Mouse (Mus musculus): ENCODE measurements around the gene Clrn3.
"Not testable (repeated sequence)": the region's sequence is repeated elsewhere in the genome, so short reads cannot be mapped to it uniquely, and the experiment has no call there.

Clrn3 gene

GRCm38 (mm10) chr7:135528515-135528914, at the start of gene Clrn3:
Clrn3 (minus strand) TSS chr7:135528654.
- DNase-seq, result no peak

GRCm38 (mm10) chr7:135576329-135576728, 47.9 kb upstream of the Clrn3 start:
- DNase-seq, result no peak

GRCm38 (mm10) chr7:135575319-135576069, 47.0 kb upstream of the Clrn3 start:
- DNase-seq, result not testable (repeated sequence)

GRCm38 (mm10) chr7:135571951-135572559, 43.6 kb upstream of the Clrn3 start:
- no peak for DNase-seq

GRCm38 (mm10) chr7:135571392-135571791, 42.9 kb upstream of the Clrn3 start:
- no peak for DNase-seq

GRCm38 (mm10) chr7:135568550-135568949, 40.1 kb upstream of the Clrn3 start:
- no peak for DNase-seq

- no peak for DNase-seq
Measured at GRCm38 (mm10) chr7:135567582-135567981, 39.1 kb upstream of the Clrn3 start.

- DNase-seq, result peak; percentile 70
Measured at GRCm38 (mm10) chr7:135566013-135566412, 37.6 kb upstream of the Clrn3 start.

- DNase-seq, result no peak
Measured at GRCm38 (mm10) chr7:135564022-135564421, 35.6 kb upstream of the Clrn3 start.

- DNase-seq, result no peak
Measured at GRCm38 (mm10) chr7:135560280-135560679, 31.8 kb upstream of the Clrn3 start.

- no peak for DNase-seq
Measured at GRCm38 (mm10) chr7:135556663-135557402, 28.4 kb upstream of the Clrn3 start.

GRCm38 (mm10) chr7:135553550-135553949, 25.1 kb upstream of the Clrn3 start:
- DNase-seq, result no peak

- no peak for DNase-seq
Measured at GRCm38 (mm10) chr7:135551547-135551946, 23.1 kb upstream of the Clrn3 start.

GRCm38 (mm10) chr7:135548434-135548833, 20.0 kb upstream of the Clrn3 start:
- DNase-seq, result no peak

GRCm38 (mm10) chr7:135546530-135546929, 18.1 kb upstream of the Clrn3 start:
- no peak for DNase-seq

- no peak for DNase-seq
Measured at GRCm38 (mm10) chr7:135545957-135546356, 17.5 kb upstream of the Clrn3 start.

GRCm38 (mm10) chr7:135544321-135544720, 15.9 kb upstream of the Clrn3 start:
- no peak for DNase-seq

GRCm38 (mm10) chr7:135543033-135543432, 14.6 kb upstream of the Clrn3 start:
- peak; percentile 53 for DNase-seq

GRCm38 (mm10) chr7:135542235-135542634, 13.8 kb upstream of the Clrn3 start:
- DNase-seq, result no peak

GRCm38 (mm10) chr7:135539429-135539828, 11.0 kb upstream of the Clrn3 start:
- DNase-seq, result no peak

GRCm38 (mm10) chr7:135537948-135538741, 9.7 kb upstream of the Clrn3 start:
- peak; percentile 34 for DNase-seq

- DNase-seq, result peak; percentile 90
Measured at GRCm38 (mm10) chr7:135537341-135537901, 9.0 kb upstream of the Clrn3 start, which contains the start of gene Ptpre. Ptpre (plus strand) TSS chr7:135537481.
